Mouse (Mus musculus): Measurements from ENCODE around the gene Klhl29.

DNA sequence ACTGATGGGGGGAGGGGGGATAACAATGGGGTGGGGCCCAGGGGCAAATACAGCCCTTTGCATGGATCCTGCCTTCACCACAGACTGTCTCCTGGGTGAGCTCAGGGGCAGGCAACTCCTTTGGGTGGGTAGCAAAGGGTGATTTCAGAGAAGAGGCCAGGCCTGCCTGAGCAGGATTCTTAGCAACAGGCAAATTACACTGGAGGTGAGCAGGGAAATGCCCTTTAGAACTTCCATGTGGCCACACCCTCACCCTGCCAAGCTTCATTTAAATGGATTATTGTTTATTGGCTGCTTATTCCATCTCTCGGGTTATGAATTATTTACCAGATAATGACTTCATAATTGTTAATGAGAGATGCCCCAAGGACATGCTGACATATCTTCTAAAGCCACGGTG, 91.8 kb downstream of the Klhl29 start:
- TF ChIP-seq CTCF (IDR thresholded peaks at IDR 0.05; ENCODE audit: control insufficient read depth, insufficient read depth, low read length) = no peak
- no peak for TF ChIP-seq POLR2A (IDR thresholded peaks at IDR 0.05; ENCODE audit: borderline replicate concordance, control insufficient read depth, low read depth, low read length)

All from bone marrow, adult 2 months (tissue).